Mouse (Mus musculus): ENCODE measurements at regions not wholly inside any gene's neighbourhood (a gene's known extent, or its start where the extent isn't known, plus 50 kb on each side); places are given as distances from the start of the nearest gene placed in this dataset.

DNA sequence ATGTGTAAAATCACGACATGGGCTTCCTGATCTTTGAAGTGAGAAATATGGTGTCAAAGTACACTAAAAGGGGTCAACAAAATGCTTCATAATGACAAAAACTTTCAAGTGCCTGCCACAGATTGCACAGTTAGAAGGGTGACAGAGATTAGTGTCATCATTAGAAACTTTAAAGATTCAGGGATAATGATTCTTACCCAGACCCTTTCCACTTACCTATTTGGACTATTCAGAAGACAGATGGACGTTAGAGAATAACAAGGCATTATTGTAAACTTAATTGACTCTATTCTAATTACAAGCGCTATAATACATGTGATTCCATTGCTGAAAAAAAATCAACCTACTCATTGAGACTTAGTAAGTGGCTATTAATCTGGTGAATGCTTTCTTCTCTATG is 162.6 kb upstream of the Pcdh20 start:
- DNase-seq, result no peak

DNA sequence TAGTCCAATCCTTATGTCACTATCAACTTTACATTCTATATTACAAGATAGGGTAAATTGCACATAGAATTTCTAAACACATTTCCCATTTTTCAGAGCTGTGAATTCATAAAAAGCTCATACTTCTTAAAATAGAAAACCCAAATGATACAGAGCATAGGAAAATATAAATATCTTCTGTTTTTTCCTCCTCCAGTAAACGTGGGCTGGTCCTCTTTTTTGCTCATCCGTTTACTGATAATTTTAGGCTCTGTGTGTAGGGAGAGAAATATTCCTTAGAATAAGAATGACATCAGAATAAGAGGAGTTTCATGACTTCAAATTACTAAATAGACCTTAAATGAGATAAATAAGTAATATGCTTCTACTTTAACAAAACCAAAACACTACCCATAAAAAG is 124.2 kb upstream of the Pcdh20 start:
- no peak for DNase-seq

DNA sequence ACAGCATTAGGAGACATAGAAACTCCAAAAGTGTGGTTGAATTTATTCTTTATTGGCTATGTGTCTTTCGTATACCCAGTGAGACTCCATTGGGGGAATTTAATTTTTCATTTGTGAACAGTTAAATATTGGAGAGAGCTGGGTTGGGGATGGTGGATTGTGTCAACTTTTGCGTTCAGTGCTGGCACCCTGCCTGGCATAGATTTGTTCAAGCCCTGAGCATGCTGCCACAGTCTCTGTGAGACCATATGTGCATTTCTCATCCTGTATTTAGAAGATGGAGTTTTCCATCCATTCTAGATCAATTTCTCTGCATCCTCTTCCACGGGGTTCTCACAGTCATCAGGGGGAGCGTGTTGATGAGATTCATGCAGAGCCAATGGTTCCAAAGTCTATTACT is 98.9 kb upstream of the Pcdh20 start:
- peak; percentile 66 for DNase-seq

DNA sequence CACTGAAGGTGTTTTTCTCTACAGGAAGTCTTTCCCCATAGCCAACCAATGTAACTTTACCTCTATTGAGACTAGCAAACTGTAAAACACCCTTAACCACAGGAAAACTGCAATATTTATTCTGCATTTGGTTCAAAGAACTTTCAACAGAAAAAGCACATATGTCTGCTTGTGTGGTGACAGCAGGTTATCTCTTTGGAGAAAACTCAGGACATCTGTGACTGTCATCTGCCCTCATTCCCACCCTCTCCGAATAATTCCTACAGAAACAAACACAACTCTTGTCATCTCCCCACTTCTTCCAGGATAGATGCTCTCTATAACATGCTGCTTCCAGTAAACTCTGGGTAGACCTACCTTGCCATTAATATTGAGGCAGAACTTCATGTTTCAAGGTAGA is 96.4 kb upstream of the Pcdh20 start:
- DNase-seq, result no peak

DNA sequence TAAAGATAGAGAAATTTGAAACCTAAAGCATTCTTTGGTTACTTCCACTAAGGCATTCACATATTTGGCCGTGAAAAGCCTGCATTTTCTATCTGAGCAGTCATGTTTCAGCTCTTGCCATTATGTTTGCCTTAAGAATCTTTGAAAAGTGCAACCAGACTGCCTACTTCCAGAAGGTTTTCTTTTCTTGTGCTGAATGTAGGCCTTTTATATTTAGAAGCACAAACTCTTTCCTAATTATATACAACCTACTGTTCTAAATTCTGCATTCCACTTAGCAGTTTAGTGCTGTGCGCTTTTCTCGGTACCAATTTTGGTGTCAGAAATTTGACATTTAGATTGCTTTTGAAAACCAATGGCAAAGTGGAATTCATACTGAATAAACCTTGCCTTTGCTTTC is 72.4 kb upstream of the Pcdh20 start:
- no peak for DNase-seq

DNA sequence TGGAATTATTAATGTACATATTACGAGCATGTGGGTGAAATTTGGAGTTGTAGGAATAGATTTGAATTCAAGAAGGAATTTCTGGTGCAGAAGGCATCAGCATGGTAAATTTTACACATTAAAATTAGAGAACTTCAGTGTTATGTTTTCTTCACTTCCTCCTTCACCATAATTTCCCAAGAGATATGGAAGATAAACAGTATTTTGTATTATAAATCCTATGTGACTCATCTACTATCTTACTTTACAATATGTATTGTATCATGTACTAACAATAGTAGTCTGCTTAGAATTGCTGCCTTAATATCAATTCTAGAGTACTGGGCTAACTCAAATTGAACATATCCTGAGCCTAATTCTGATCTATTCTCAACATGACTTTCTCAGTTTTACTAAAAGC is 71.3 kb upstream of the Pcdh20 start:
- DNase-seq, result no peak
